Mouse (Mus musculus): ENCODE measurements around the gene Med13l.

- TF ChIP-seq CTCF (IDR thresholded peaks at IDR 0.05; ENCODE audit: borderline replicate concordance, control insufficient read depth, extremely low read depth, insufficient read depth, low read length, poor library complexity) (no peak), POLR2A (IDR thresholded peaks at IDR 0.05; ENCODE audit: control insufficient read depth, extremely low read depth, insufficient read depth, low read length, poor library complexity) (no peak)
Measured at GRCm38 (mm10) chr5:118650007-118650548, 89.6 kb downstream of the Med13l start.
